ENCODE assay signal across 8 mouse cellular contexts in the genomic region with DNA sequence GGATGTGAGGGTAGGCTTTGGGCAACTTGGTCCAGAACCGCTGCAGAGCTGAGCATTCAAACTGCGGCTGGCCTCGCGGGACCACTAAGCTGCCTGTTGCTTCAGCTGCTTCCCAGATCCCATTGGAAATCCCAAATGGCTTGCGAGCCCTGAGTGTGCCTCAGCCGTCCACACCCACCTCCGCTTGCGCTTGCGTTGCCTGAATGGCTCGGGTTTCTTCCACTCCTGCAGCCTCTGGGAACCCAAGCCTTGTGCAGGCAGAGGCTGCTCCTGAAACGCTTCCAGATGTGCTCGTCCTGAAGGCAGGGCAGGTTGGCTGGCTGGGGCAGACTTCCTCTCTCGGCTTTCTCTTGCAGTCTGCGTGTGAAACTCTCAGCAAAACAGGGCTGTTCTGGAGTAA. TPM values are rescaled to one million over a fixed set of nuclear protein-coding genes. Genes with fewer than 3 reads are reported as not detected.
DNase-seq lines count a peak whose midpoint lies in the region; ATAC-seq lines count a peak whose summit lies in the region.

A gene (minus strand): TSS at position 157 of the 400 bp plus-strand sequence.

- H3K4me1 ChIP-seq in hindbrain, embryonic 14.5 days (replicated peaks; ENCODE audit: control insufficient read depth, insufficient read depth, low read length) = no peaks in the 10 kb centered on the region
- H3K4me1 ChIP-seq in limb, embryonic 11.5 days (ENCODE audit: control insufficient read depth, insufficient read depth, low read length) = peaks cover 4% of the 10 kb centered on the region; the same call in 1 of the 2 replicates
- peaks cover 5% of the 10 kb centered on the region; the same call in 1 of the 2 replicates for H3K4me1 ChIP-seq in midbrain, embryonic 12.5 days
- H3K4me1 ChIP-seq in stomach, embryonic 16.5 days (ENCODE audit: control insufficient read depth, insufficient read depth, low read length) = 0 out of 2 replicates have a peak, but pooled peaks cover 3% of the 10 kb centered on the region

- H3K36me3 ChIP-seq in hindbrain, embryonic 14.5 days (replicated peaks; ENCODE audit: control insufficient read depth, insufficient read depth) = no peaks in the 10 kb centered on the region
- no peaks in the 10 kb centered on the region for H3K36me3 ChIP-seq in limb, embryonic 11.5 days (ENCODE audit: control insufficient read depth, insufficient read depth, low read length)
- no peaks in the 10 kb centered on the region for H3K36me3 ChIP-seq in midbrain, embryonic 12.5 days
- no peaks in the 10 kb centered on the region for H3K36me3 ChIP-seq in stomach, embryonic 16.5 days (ENCODE audit: control insufficient read depth, insufficient read depth, low read length)

- no peaks in the 10 kb centered on the region for H3K9me3 ChIP-seq in hindbrain, embryonic 14.5 days (ENCODE audit: control insufficient read depth, low read length)
- H3K9me3 ChIP-seq in limb, embryonic 11.5 days (ENCODE audit: control insufficient read depth, low read length) = no peaks in the 10 kb centered on the region
- no peaks in the 10 kb centered on the region for H3K9me3 ChIP-seq in midbrain, embryonic 12.5 days
- H3K9me3 ChIP-seq in stomach, embryonic 16.5 days (replicated peaks; ENCODE audit: control insufficient read depth, low read length) = no peaks in the 10 kb centered on the region

- no peaks in the 10 kb centered on the region for H3K27me3 ChIP-seq in hindbrain, embryonic 14.5 days (ENCODE audit: control insufficient read depth, insufficient read depth, low read length)
- no peaks in the 10 kb centered on the region for H3K27me3 ChIP-seq in limb, embryonic 11.5 days (ENCODE audit: control insufficient read depth, insufficient read depth, low read length)
- H3K27me3 ChIP-seq in midbrain, embryonic 12.5 days = no peaks in the 10 kb centered on the region; the same call in 1 of the 2 replicates
- H3K27me3 ChIP-seq in stomach, embryonic 16.5 days (ENCODE audit: control insufficient read depth, insufficient read depth, low read length) = no peaks in the 10 kb centered on the region

- peak; percentile 97 for DNase-seq in 3T3-L1 (ENCODE audit: low read depth, low spot score)
- peak; percentile 69 to 81 for DNase-seq in gastrocnemius, adult 8-10 months (ENCODE audit: low spot score in 2 of 2)
- DNase-seq in hindbrain, embryonic 14.5 days (ENCODE audit: low spot score) = no peak
- DNase-seq in limb, embryonic 11.5 days (ENCODE audit: low spot score) = peak; percentile 91
- DNase-seq in spleen, adult 12 weeks (ENCODE audit: low spot score) = no peak

- H3K4me2 ChIP-seq in hindbrain, embryonic 14.5 days (replicated peaks) = peak within 1 kb of the TSS; percentile 36
- H3K4me2 ChIP-seq in limb, embryonic 11.5 days (ENCODE audit: low read depth, severe bottlenecking) = peak within 1 kb of the TSS; percentile 43
- H3K4me2 ChIP-seq in midbrain, embryonic 12.5 days (replicated peaks) = peak within 1 kb of the TSS; percentile 31
- H3K4me2 ChIP-seq in stomach, embryonic 16.5 days (ENCODE audit: low read depth, low read length) = peak within 1 kb of the TSS; percentile 44

- H3K27ac ChIP-seq in hindbrain, embryonic 14.5 days = no peak within 1 kb of the TSS
- H3K27ac ChIP-seq in limb, embryonic 11.5 days (replicated peaks; ENCODE audit: low read depth, low read length) = peak within 1 kb of the TSS; percentile 82
- no peak within 1 kb of the TSS for H3K27ac ChIP-seq in midbrain, embryonic 12.5 days (replicated peaks)
- peak within 1 kb of the TSS; percentile 86 for H3K27ac ChIP-seq in stomach, embryonic 16.5 days (ENCODE audit: low read length)

- H3K4me3 ChIP-seq in hindbrain, embryonic 14.5 days (replicated peaks; ENCODE audit: low read length) = no peak within 1 kb of the TSS
- H3K4me3 ChIP-seq in limb, embryonic 11.5 days (ENCODE audit: low read depth, low read length) = peak within 1 kb of the TSS; percentile 3
- 0 out of 2 replicates have a peak within 1 kb of the TSS, but pooled peaks have one; percentile 4 for H3K4me3 ChIP-seq in midbrain, embryonic 12.5 days
- H3K4me3 ChIP-seq in stomach, embryonic 16.5 days (replicated peaks; ENCODE audit: low read length) = peak within 1 kb of the TSS; percentile 27

- H3K9ac ChIP-seq in hindbrain, embryonic 14.5 days = 0 out of 2 replicates have a peak within 1 kb of the TSS, but pooled peaks have one; percentile 2
- H3K9ac ChIP-seq in limb, embryonic 11.5 days (ENCODE audit: low read length) = peak within 1 kb of the TSS; percentile 37; the same call in 1 of the 2 replicates
- H3K9ac ChIP-seq in midbrain, embryonic 12.5 days (replicated peaks) = no peak within 1 kb of the TSS
- peak within 1 kb of the TSS; percentile 54 for H3K9ac ChIP-seq in stomach, embryonic 16.5 days (ENCODE audit: low read length)

- WGBS in hindbrain, embryonic 14.5 days = 9% methylated on average over 14 of the region's 14 CpGs
- 2% methylated on average over 14 of the region's 14 CpGs for WGBS in limb, embryonic 11.5 days
- WGBS in midbrain, embryonic 12.5 days = 2% methylated on average over 14 of the region's 14 CpGs
- 5% methylated on average over 14 of the region's 14 CpGs for WGBS in stomach, embryonic 16.5 days

- ATAC-seq in common myeloid progenitor, adult 5-6 weeks (replicated peaks; ENCODE audit: low read depth, poor library complexity, severe bottlenecking) = peak; percentile 41
- ATAC-seq in hindbrain, embryonic 14.5 days (ENCODE audit: low FRiP score) = no peak
- ATAC-seq in limb, embryonic 11.5 days (ENCODE audit: insufficient number of reproducible peaks, low FRiP score, low TSS enrichment, low read depth) = peak; percentile 95
- no peak for ATAC-seq in midbrain, embryonic 12.5 days (ENCODE audit: low FRiP score, low read depth)
- peak; percentile 82 for ATAC-seq in stomach, embryonic 16.5 days (ENCODE audit: insufficient read depth, low FRiP score)

RNA-seq across cellular contexts. Expression of the gene that starts here (rescaled TPM):
- total RNA-seq in common myeloid progenitor, adult 5-6 weeks (2017) = 0.19 and 4.7 TPM in 2 replicates
- total RNA-seq in gastrocnemius, adult 8-10 months (2022) = 1 to 10 TPM; 1.1 to 2.7 (median 1.6) TPM
- 1.4 and 1.7 TPM in 2 replicates for polyA plus RNA-seq in hindbrain, embryonic 14.5 days (2014; fragmentation: Nextera tagmentation; extraction: Ambion mirVana)
- 5.1 and 6.2 TPM in 2 replicates for polyA plus RNA-seq in limb, embryonic 11.5 days (2014; fragmentation: Nextera tagmentation; extraction: Ambion mirVana)
- polyA plus RNA-seq in midbrain, embryonic 12.5 days (2016; fragmentation: Nextera tagmentation; extraction: Ambion mirVana) = 3.1 and 3.6 TPM in 2 replicates
- polyA plus RNA-seq in stomach, embryonic 16.5 days (2015; fragmentation: Nextera tagmentation; extraction: Ambion mirVana) = 9.1 and 9.7 TPM in 2 replicates

Comparison
In these comparisons a context has a peak if more than half of its experiments do, and no peak if none do; other contexts are left out.
1. DNase-seq: peak in 3T3-L1 (single experiment), gastrocnemius, adult 8-10 months (2 of 2) and limb, embryonic 11.5 days (single experiment); none in hindbrain, embryonic 14.5 days (single experiment) and spleen, adult 12 weeks (single experiment).
2. ATAC-seq: peak in common myeloid progenitor, adult 5-6 weeks (single experiment), limb, embryonic 11.5 days (single experiment) and stomach, embryonic 16.5 days (single experiment); none in hindbrain, embryonic 14.5 days (single experiment) and midbrain, embryonic 12.5 days (single experiment).
3. H3K27ac ChIP-seq: peak in limb, embryonic 11.5 days (single experiment) and stomach, embryonic 16.5 days (single experiment); none in hindbrain, embryonic 14.5 days (single experiment) and midbrain, embryonic 12.5 days (single experiment).
4. Peak in every context shown above with its lines, with median percentiles within 50 percentile points of each other: H3K4me2 ChIP-seq.